Mouse (Mus musculus): ENCODE measurements around the gene Hemk1. TPM values are rescaled to one million over a fixed set of nuclear protein-coding genes. Genes with fewer than 3 reads are reported as not detected.

The Hemk1 gene
- polyA plus RNA-seq, 1 experiment from 2014 or later, result 14.0 TPM

DNA sequence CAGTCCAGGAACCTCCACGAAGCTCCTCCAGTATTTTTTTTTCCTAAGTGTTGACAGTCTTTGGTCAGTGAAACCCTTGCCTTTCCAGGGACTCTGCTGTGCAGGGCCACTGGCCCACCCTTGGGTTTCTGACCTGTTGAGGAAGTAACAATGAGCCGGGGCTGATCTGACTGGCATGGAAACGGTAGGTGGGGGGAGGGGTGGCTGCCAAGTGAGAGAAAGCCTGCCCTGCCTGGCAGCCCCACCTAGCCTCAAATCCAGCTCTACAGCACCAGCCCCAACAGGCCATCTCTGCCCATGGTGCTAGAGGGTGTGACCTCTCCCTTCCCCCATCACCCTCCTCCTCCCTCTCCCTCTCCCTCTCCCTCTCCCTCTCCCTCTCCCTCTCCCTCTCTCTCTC is 53.1 kb downstream of the Hemk1 start:
- H3K27ac ChIP-seq (ENCODE audit: low read depth, low read length), result no peak overlapping the region
- no peaks in the 10 kb centered on the region for H3K36me3 ChIP-seq (ENCODE audit: control insufficient read depth, insufficient read depth, low read length)
- DNase-seq (ENCODE audit: low spot score) (no peak), ATAC-seq (no peak)
- no peaks in the 10 kb centered on the region for H3K9me3 ChIP-seq (replicated peaks; ENCODE audit: control insufficient read depth, low read length)
- no peak overlapping the region for H3K4me2 ChIP-seq (ENCODE audit: low read length)
- H3K4me1 ChIP-seq (ENCODE audit: control insufficient read depth, insufficient read depth, low read length), result peaks cover 6% of the 10 kb centered on the region; the same call in 1 of the 2 replicates
- no peak overlapping the region for H3K4me3 ChIP-seq (ENCODE audit: low read depth, low read length)
- WGBS, result 32% methylated on average over 3 of the region's 3 CpGs
- peaks cover 3% of the 10 kb centered on the region for H3K27me3 ChIP-seq (replicated peaks; ENCODE audit: control insufficient read depth, insufficient read depth, low read length)
- H3K9ac ChIP-seq (ENCODE audit: low read length), result no peak overlapping the region

DNA sequence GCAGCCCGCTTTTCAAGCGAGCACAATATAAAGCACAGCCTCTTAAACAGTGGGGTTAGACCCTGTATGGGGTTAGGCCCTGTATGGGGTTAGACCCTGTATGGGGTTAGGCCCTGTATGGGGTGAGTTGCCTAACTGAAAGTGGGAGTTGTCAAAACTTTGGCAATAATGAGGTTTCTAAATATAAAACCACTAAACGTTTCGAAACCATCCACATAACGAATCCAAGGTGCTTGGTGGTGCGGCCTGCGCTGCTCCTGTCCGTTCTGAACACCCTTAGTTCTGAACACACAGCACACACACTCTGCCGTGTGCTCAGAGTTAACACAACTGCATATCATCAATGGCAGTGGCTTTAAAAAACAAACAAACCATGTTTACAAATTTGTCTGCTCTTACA is 55.2 kb downstream of the Hemk1 start:
- H3K27me3 ChIP-seq (replicated peaks; ENCODE audit: control insufficient read depth, insufficient read depth, low read length), result no peaks in the 10 kb centered on the region; the same call in 1 of the 2 replicates
- DNase-seq (ENCODE audit: low spot score), result no peak
- ATAC-seq, result no peak
- H3K4me3 ChIP-seq (ENCODE audit: low read depth, low read length), result no peak overlapping the region
- no peaks in the 10 kb centered on the region for H3K9me3 ChIP-seq (replicated peaks; ENCODE audit: control insufficient read depth, low read length)
- no peak overlapping the region for H3K27ac ChIP-seq (ENCODE audit: low read depth, low read length)
- peaks cover 4% of the 10 kb centered on the region for H3K4me1 ChIP-seq (ENCODE audit: control insufficient read depth, insufficient read depth, low read length)
- 88% methylated on average over 9 of the region's 9 CpGs for WGBS
- no peak overlapping the region for H3K4me2 ChIP-seq (ENCODE audit: low read length)
- no peaks in the 10 kb centered on the region for H3K36me3 ChIP-seq (ENCODE audit: control insufficient read depth, insufficient read depth, low read length)
- no peak overlapping the region for H3K9ac ChIP-seq (ENCODE audit: low read length)

DNA sequence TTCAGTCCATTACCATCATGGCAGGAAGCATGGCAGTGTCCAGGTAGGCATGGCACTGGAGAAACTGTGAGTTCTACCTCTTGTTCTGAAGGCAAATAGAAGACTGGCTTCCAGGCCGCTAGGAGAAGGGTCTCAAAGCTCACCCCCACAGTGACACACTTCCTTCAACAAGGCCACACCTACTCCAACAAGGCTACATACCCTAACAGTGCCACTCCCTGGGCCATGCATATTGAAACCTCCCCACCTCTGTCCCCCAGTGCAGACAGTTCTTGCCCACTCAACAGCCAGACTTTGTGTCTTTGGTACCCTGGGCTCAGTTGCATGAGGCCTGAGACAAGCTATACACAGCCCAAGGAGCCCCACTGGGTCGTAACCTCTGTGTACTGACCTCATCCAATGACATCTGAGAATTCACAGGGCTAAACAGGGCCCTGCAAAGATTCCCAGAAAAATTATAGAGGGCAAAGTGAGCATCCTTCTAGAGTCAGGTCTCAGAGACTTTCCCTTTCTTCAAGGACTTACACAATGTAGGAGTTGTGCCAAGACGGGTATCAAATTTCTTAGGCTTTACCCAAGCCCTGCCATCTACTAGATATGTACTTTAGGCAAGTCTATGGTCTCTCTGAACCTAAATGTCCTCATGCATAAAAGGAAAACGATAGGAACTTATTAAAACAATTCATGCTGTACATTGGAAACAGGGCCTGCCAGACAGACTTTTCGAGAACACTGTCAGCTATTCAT is 56.7 kb downstream of the Hemk1 start:
- H3K9ac ChIP-seq (ENCODE audit: low read length), result no peak overlapping the region
- WGBS, result 90% methylated on average over 5 of the region's 5 CpGs
- H3K9me3 ChIP-seq (replicated peaks; ENCODE audit: control insufficient read depth, low read length), result no peaks in the 10 kb centered on the region
- no peak for DNase-seq (ENCODE audit: low spot score)
- H3K4me2 ChIP-seq (ENCODE audit: low read length), result no peak overlapping the region
- no peak overlapping the region for H3K4me3 ChIP-seq (ENCODE audit: low read depth, low read length)
- H3K4me1 ChIP-seq (ENCODE audit: control insufficient read depth, insufficient read depth, low read length), result peaks cover 4% of the 10 kb centered on the region
- H3K36me3 ChIP-seq (ENCODE audit: control insufficient read depth, insufficient read depth, low read length), result no peaks in the 10 kb centered on the region
- H3K27me3 ChIP-seq (replicated peaks; ENCODE audit: control insufficient read depth, insufficient read depth, low read length), result no peaks in the 10 kb centered on the region
- no peak overlapping the region for H3K27ac ChIP-seq (ENCODE audit: low read depth, low read length)
- no peak for ATAC-seq

DNA sequence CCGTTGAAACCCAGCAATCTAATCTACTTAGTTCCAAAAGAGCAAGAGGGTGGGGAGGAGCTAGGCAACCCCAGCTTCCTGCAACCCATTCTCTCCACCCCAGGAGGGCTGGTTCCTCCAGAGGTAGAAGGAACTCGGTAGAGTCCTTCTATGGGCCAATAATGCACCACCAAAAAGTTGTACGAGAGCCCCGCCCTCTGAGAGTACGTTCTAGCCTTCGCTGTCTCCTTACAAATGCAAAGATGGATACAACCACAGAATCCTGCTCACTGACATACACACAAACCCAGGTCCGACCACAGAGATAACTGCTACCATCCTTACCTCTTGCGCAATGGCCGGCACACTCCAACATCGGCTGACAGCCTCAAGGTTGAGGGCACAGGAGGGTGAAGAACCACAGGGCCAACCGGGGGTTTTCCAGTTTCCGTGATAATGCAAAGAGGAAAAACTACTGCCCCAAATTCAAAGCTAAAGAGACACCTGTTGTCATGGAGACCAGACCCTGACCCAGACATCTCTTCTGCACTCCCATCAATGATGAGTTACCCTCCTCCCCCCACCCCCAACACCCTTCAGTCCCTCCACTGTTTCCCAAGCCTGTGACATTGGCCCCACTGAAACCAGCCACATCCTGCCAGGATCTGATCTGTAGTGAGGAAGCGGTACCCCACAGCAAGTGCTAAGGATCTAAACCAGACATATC is 57.7 kb downstream of the Hemk1 start:
- DNase-seq (ENCODE audit: low spot score), result no peak
- Histone ChIP-seq H3K9me3 (replicated peaks; ENCODE audit: control insufficient read depth, low read length) (no peaks in the 10 kb centered on the region), H3K27ac (ENCODE audit: low read depth, low read length) (no peak overlapping the region), H3K4me2 (ENCODE audit: low read length) (no peak overlapping the region), H3K4me1 (ENCODE audit: control insufficient read depth, insufficient read depth, low read length) (peaks cover 4% of the 10 kb centered on the region), H3K36me3 (ENCODE audit: control insufficient read depth, insufficient read depth, low read length) (no peaks in the 10 kb centered on the region), H3K9ac (ENCODE audit: low read length) (no peak overlapping the region), H3K4me3 (ENCODE audit: low read depth, low read length) (no peak overlapping the region), H3K27me3 (replicated peaks; ENCODE audit: control insufficient read depth, insufficient read depth, low read length) (no peaks in the 10 kb centered on the region)
- WGBS, result 56% methylated on average over 13 of the region's 13 CpGs
- ATAC-seq, result no peak

DNA sequence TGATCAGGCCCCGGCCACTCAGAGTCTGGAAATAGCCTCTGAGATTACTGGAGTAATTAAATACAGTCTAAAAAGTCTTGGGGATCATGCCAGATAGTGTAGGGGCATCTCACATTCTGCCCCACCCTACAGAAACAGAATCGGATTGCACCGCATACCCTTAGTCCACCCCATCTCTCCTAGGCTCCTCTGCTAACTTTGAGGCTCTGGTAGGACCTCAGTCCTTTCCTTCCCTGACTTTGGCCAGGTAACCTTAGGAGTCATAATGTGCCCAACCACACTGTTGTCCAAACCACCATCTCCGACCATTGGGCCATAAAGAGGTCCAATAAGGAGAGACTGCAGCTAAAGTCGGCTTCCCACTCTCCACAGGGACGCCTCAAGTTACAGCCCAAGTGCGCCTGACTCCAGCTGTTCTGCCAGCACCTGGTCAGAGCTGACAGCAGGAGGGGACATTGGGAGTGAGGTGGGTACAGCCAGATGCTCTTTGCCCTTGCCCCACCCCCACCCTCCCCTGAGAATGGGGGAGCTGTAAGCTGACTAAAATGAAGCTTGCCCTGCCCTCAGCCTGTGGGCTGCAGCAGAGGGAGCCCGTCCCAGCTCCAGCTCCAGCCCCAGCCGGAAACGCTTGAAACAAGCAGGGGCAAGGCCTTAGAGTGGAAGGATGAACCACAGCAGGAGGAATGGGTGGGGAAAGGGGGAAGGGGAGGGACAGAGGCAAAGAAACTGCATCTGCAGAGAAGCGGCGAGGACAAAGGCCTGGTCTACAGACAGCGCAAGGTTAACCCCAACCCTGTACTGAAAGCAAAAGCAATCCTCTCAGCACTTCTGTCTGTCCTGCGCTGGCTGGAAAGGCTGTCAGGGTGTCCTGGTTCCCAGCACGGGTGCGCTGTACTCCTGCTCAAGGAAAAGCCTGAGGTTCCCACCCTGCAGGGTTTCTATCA is 58.5 kb downstream of the Hemk1 start:
- ATAC-seq, result no peak
- Histone ChIP-seq H3K27ac (ENCODE audit: low read depth, low read length) (no peak overlapping the region), H3K4me2 (ENCODE audit: low read length) (no peak overlapping the region), H3K9me3 (replicated peaks; ENCODE audit: control insufficient read depth, low read length) (no peaks in the 10 kb centered on the region), H3K9ac (ENCODE audit: low read length) (no peak overlapping the region), H3K27me3 (replicated peaks; ENCODE audit: control insufficient read depth, insufficient read depth, low read length) (no peaks in the 10 kb centered on the region), H3K36me3 (ENCODE audit: control insufficient read depth, insufficient read depth, low read length) (no peaks in the 10 kb centered on the region), H3K4me1 (ENCODE audit: control insufficient read depth, insufficient read depth, low read length) (peaks cover 4% of the 10 kb centered on the region), H3K4me3 (ENCODE audit: low read depth, low read length) (no peak overlapping the region)
- 31% methylated on average over 16 of the region's 16 CpGs for WGBS
- no peak for DNase-seq (ENCODE audit: low spot score)

DNA sequence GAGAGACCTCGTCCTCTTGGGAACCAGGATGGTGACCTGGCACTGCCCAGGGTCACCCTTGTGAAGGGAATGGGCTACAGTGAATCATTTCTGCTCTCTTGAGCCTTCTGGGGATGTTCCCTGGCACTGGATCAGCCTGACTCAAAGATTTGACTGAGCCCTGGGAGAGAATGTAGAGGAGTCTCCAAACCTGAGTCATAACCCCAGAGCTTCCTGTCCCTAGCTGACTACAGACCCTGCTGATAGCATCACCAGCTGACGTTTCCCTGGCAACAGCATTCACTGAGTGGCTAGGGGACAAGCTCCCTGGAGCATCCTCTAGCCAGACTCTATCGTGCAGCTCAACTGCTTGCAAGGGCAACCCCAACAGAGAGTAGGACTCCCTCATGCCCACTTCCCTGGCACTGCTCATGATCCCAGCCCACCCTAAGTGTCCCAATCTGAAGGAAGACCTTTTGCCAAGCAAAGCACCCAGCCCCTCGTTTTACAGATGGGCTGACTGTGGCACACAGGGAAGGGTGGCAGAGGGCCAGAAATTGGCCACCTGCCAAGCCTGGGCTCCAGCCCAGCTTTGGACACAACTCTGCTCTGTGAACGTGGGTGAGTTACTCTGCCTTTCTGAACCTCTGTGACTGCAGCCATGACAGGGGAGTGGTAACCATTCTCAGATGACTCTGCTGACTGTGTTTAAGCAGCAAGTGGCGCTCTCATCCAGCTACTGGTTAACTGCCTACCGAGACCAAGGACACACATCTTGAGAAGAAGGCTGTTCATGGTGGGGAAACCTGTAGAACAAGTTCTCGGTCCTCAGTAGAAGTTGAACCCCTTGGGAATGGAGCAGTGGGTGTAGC is 59.4 kb downstream of the Hemk1 start:
- no peaks in the 10 kb centered on the region for H3K36me3 ChIP-seq (ENCODE audit: control insufficient read depth, insufficient read depth, low read length)
- ATAC-seq (peak; percentile 40; the same call in 1 of the 2 replicates), DNase-seq (ENCODE audit: low spot score) (peak; percentile 46)
- WGBS, result 52% methylated on average over 8 of the region's 8 CpGs
- no peak overlapping the region for H3K9ac ChIP-seq (ENCODE audit: low read length)
- H3K9me3 ChIP-seq (replicated peaks; ENCODE audit: control insufficient read depth, low read length), result no peaks in the 10 kb centered on the region
- H3K4me3 ChIP-seq (ENCODE audit: low read depth, low read length), result no peak overlapping the region
- no peak overlapping the region for H3K27ac ChIP-seq (ENCODE audit: low read depth, low read length)
- H3K27me3 ChIP-seq (replicated peaks; ENCODE audit: control insufficient read depth, insufficient read depth, low read length), result no peaks in the 10 kb centered on the region
- no peak overlapping the region for H3K4me2 ChIP-seq (ENCODE audit: low read length)
- H3K4me1 ChIP-seq (ENCODE audit: control insufficient read depth, insufficient read depth, low read length), result peaks cover 4% of the 10 kb centered on the region

DNA sequence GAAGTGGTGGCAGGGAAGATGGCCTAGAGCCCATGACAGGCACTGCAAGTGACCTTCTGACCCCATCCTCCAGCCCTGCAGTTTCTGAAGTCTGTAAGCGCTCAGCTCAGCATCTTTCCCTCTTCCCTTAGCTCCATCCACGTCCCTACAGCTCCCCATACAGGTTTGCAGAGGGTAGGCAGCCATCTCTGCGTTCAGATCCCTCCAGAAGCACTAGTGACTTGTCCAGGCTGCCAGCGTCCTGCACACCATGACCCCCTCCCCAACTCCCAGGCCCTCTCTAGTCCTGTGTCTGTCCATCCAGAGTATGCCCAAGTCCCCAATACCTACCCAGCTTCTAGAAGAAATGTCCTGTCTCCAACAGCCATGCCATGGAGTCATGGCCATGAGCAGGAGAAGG is 60.0 kb downstream of the Hemk1 start:
- Histone ChIP-seq H3K36me3 (ENCODE audit: control insufficient read depth, insufficient read depth, low read length) (no peaks in the 10 kb centered on the region), H3K4me3 (ENCODE audit: low read depth, low read length) (no peak overlapping the region), H3K4me2 (ENCODE audit: low read length) (no peak overlapping the region), H3K27me3 (replicated peaks; ENCODE audit: control insufficient read depth, insufficient read depth, low read length) (no peaks in the 10 kb centered on the region), H3K9ac (ENCODE audit: low read length) (no peak overlapping the region), H3K27ac (ENCODE audit: low read depth, low read length) (no peak overlapping the region), H3K4me1 (ENCODE audit: control insufficient read depth, insufficient read depth, low read length) (peaks cover 4% of the 10 kb centered on the region), H3K9me3 (replicated peaks; ENCODE audit: control insufficient read depth, low read length) (no peaks in the 10 kb centered on the region)
- 49% methylated on average over 4 of the region's 4 CpGs for WGBS
- DNase-seq (ENCODE audit: low spot score), result no peak
- ATAC-seq, result no peak

DNA sequence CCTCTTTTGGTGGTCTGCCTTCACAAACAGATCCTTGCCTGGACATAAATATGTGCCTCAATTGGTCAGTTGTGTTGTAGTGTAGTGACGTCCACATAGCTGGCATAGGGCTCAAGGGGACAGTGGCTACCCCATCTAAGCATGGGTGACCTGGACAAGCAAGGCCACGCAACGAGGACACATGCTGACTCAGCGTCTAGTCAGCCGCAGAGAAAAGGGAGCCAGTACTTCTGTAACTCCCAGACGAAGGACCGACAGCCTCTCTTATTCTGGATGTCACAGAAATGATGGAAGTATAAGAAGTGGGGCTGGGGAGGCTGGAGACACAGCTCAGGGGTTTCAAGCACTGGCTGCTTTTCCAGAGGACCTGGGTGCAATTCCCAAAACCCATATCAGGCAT is 60.5 kb downstream of the Hemk1 start:
- Histone ChIP-seq H3K9ac (ENCODE audit: low read length) (no peak overlapping the region), H3K4me3 (ENCODE audit: low read depth, low read length) (no peak overlapping the region), H3K27me3 (replicated peaks; ENCODE audit: control insufficient read depth, insufficient read depth, low read length) (no peaks in the 10 kb centered on the region), H3K27ac (ENCODE audit: low read depth, low read length) (no peak overlapping the region), H3K9me3 (replicated peaks; ENCODE audit: control insufficient read depth, low read length) (no peaks in the 10 kb centered on the region), H3K4me1 (ENCODE audit: control insufficient read depth, insufficient read depth, low read length) (peaks cover 4% of the 10 kb centered on the region), H3K4me2 (ENCODE audit: low read length) (no peak overlapping the region), H3K36me3 (ENCODE audit: control insufficient read depth, insufficient read depth, low read length) (no peaks in the 10 kb centered on the region)
- 87% methylated on average over 7 of the region's 7 CpGs for WGBS
- ATAC-seq (no peak), DNase-seq (ENCODE audit: low spot score) (no peak)

All from forebrain, embryonic 14.5 days (tissue).